Mouse (Mus musculus) thymus, postnatal 36 days (tissue): Measurements from ENCODE around the gene Ankrd52.
A peak's percentile ranks its signal among the peaks of the same experiment; 100 is the strongest.

Experiments
- DNase-seq, 2 experiments: peaks; one replicate each; pipeline ENCODE4 v3.0.0; 2022; ENCODE audit warnings: mixed read lengths in 2 of 2

Gene Ankrd52

DNA sequence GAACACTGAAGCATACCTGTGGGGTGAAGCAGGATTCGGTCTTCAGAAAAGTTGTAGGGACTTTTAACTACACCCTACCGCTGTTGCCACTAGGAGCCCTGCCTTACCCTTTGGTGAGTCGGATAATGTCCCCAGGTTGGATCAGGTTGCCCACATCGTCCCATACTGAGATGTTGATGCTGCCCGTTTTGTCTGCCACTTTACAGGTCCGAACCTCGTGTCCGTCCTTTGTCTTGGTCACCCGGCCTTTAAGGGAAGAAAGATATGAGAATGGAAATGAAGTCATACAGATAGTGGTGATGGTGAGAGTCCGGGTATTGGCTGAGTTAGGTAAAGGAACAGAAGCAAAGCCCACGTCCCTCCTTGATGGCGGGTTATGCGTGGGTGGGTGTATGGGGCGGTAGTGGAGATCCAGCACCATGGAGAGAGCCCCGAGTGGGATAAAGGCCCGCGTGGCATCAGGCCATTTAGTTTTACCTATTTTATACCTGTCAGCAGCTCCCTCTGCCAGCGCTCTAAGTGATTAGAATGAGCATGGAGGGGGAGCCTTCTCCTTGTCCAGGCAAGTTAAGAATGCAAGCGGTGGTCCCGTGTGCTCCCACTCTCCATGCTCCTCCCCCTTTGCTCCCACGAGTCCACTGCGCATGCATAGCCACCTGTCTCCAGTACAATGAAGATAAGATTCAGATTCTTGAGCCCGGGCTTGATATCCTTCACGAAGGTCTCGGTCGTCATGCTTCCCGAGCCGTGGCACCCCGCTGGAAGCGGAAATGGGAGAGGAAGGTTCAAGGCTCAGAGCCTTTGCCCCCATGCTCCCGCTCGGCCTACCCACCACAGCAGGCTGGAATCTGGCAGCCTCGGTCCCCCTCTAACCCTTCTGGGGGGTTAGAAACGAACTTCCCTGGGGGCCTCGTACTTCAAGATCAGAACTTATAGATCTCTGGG is 31.9 kb downstream of the Ankrd52 start:
- peak; percentile 35 to 52 for DNase-seq

DNA sequence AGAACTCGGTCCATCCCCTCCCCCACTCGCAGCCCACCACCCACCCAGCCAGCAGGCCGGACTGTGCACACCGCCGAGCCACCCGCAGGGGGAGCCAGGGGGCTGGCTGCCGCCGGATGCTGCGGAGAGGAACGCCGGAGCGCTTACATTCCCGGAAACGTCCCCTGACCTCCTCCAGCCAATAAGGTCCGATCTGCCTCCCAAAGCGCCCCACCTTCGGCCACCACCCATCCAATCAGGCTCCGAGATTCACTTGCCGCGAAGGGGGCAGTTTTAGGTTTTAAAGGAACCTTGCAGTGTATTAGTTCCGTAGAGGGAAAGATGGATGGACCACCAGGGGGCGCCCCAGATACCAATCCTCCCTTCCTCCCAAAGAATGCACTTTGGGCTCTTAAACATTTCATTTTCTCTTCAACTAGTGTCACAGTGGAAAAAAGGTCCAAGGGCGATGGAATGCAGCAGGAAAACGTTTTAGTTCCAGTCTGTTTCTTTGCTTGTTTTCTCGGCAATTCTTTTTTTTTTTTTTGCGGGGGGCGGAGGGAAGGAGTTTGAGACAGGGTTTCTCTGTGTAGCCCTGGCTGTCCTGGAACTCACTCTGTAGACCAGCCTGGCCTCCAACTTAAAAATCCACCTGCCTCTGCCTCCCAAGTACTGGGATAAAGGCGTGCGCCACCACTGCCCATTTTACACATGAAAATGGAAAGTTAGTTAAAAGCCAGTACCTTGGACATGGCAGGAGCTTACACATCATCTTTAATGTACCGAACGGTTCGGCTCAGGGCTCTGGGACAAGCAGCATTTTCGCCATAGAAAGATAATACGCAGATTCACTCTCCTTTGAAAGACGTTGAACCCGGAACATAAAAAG is 33.0 kb downstream of the Ankrd52 start:
- peak; percentile 95 to 98 for DNase-seq

DNA sequence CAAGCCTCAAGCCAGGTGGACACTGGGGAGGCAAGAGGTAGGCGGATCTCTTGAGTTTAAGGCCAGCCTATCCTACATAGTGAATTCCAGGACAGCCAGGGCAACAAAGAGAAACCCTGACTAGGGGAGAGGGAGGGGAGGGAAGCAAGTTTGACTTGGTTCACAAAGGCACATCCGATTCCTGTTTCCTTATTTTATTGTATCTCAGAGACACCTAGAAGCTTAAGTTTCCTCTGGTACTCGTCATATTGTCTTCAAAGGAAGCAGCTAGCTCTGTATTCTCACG is 33.6 kb downstream of the Ankrd52 start:
- no peak for DNase-seq

DNA sequence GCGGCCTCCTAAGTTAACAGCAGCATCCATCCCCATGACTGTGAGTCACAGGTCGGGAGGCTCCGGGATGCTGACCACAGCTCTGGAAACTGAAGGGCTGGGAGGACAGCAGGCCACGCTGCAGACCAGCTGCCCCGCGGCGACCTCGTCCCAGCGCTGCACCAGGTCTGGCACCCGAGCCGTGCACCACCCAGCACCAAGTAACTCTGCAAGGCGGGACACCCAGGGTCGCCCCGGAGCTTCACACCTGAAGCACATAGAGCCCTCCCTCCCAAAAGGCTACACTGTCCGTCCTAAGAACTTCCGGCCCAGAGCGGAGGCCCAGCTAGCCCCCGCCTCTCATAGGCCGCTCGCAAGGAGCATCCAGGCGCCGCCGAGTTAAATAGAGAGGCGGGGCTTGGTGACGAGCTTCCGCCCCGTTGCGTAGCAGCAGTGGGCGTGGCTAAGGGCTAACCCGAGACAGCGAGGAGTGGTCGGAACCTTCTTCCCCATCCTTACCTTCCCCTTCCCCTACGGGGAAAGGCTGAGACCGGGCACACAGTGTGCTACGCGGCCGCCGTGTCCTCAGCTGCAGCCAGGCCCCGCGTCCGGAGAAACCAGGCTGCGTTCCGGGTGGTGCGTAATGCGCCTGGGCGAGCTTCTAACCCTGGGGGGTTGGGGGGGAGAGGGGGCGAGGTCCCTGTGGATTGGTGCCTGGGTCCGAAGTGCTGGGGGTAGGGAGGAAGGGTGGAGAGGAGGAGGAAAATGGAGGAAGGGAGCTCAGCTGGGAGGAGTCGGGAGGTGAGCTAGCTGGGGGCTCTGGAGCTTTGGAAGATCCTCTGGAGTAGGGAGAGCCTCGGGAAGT is 34.5 kb downstream of the Ankrd52 start, which contains the start of the genes Nabp2 and Rnf41:
Gene Nabp2, minus strand, starts transcription at position 282 of the 844 bp plus-strand sequence.
Gene Rnf41, plus strand, starts transcription at position 447 of the 844 bp plus-strand sequence.
- peak; percentile 96 to 97 for DNase-seq

DNA sequence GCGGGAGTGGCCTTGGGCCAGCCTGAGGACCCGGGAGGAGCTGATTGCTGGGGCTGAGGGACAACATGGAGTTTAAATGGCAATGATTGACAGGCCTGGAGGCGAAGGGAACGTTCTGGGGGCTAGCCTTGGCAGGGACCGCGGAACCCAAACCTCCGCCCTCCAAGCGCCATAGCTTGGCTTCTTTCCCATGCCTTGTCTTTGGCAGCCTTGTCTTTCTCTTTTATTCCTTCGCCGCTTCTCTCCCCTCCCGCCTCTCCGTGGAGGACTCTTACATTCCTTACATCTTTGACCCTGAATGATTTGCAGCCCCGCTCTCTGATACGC is 35.1 kb downstream of the Ankrd52 start:
- DNase-seq: no peak

- DNase-seq: no peak
Measured at GRCm38 (mm10) chr10:128412558-128412957, 35.6 kb downstream of the Ankrd52 start.

GRCm38 (mm10) chr10:128413076-128413475 is 36.2 kb downstream of the Ankrd52 start:
- no peak for DNase-seq

- no peak for DNase-seq
Measured at GRCm38 (mm10) chr10:128414848-128415247, 37.9 kb downstream of the Ankrd52 start.

- no peak for DNase-seq
Measured at GRCm38 (mm10) chr10:128422426-128422825, 45.5 kb downstream of the Ankrd52 start.

DNA sequence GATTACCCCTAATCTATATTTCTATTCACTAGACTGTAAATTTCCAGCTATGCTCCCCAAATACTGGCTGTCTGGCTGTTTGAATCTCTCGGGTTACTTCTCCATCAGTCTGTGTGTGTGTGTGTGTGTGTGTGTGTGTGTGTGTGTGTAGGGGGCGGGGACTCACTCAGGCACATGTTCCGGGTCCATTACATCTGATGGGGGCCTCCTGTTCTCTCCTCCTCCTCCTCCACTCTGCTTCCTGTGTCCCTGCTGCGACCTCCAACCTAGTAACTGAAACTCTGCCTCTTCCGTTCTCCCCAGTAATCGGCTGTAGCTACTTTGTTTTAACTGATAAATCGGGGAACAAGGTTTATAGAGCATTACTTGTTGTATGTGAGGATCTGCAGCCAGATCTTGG is 47.7 kb downstream of the Ankrd52 start:
- DNase-seq: peak; percentile 38 to 64

DNA sequence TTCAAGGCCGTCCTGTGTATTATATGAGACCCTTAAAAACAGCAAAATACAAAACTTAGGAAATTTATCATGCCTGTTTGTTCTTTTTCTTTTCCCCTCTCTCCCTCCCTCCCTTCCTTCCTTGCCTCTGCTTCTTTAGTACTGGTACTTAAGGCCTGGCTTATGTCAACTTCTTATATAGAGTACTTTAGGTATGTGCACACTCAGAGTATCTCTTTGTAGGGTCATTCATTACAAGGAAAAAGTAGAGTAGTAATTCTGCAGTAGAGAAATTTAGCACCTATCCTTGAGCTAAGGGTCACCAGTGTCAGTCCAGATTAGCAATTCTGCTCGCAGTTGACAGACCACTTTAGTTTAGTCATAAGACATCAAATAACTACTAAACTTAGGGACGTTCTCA is 48.3 kb downstream of the Ankrd52 start:
- DNase-seq: no peak

- no peak for DNase-seq
Measured at GRCm38 (mm10) chr10:128429052-128429451, 52.1 kb downstream of the Ankrd52 start.

GRCm38 (mm10) chr10:128429454-128429853 is 52.5 kb downstream of the Ankrd52 start:
- no peak for DNase-seq

DNA sequence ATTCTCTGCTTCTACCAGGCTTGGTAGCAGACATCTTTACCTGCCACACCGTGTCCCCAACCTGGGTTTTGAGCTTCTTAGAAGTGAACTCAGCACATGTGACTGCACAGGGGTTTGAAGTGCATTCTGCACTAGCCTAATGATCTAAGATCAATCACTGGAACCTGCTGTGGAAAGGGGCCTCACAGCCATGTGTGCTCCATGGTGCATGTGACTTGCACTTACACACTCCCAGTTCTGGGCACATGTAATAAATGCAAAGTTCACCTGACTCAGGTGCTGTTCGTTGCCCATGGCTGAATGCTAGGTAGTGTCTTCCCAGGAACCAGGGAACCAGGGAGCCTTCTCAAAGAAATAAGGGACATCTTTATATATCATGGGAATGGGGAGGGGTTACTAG is 56.5 kb downstream of the Ankrd52 start:
- no peak for DNase-seq

DNA sequence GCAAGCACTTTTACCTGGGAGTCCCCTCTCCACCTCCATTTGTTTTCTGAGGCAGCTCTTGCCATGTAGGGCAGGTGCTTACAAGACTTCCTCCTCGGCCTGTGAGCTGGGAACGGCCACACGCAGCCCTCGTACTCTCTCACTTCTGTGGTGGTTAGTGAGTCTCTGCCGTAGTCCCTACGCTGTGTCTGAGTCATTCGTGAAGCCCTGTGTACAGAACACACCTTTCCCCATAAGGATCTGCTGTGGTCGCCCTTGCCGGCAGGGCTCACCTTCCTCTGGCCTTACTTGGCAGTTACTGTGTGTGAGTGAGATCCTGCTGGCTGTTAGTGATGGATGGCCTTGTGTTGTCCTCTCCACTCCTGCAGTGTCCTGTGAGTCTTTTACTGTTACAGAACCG is 57.8 kb downstream of the Ankrd52 start:
- peak; percentile 61 to 68 for DNase-seq

- peak; percentile 31 to 32 for DNase-seq
Measured at GRCm38 (mm10) chr10:128435186-128435823, 58.4 kb downstream of the Ankrd52 start.

DNA sequence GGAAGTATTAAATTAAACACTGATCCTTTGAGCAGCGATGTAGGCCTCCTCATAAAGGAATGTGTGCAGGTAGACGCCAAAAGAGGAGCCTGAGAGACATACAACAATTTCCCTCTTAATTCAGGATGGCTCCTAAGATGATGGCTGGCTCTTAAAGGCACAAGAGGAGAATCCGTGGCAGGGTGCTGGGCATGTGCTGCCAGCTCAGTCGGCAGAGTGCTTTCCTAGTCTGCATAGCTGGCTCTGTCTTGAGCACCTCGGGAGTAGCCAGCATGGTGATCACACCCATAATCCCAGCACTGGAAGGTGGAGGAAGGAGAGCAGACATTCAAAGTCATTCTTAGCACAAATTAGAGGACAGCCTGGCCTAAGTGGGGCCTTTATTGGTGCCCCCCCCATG is 59.0 kb downstream of the Ankrd52 start:
- DNase-seq: no peak

- DNase-seq: peak in 1 of 2 experiments; percentile 48
Measured at GRCm38 (mm10) chr10:128436376-128436775, 59.5 kb downstream of the Ankrd52 start.

DNA sequence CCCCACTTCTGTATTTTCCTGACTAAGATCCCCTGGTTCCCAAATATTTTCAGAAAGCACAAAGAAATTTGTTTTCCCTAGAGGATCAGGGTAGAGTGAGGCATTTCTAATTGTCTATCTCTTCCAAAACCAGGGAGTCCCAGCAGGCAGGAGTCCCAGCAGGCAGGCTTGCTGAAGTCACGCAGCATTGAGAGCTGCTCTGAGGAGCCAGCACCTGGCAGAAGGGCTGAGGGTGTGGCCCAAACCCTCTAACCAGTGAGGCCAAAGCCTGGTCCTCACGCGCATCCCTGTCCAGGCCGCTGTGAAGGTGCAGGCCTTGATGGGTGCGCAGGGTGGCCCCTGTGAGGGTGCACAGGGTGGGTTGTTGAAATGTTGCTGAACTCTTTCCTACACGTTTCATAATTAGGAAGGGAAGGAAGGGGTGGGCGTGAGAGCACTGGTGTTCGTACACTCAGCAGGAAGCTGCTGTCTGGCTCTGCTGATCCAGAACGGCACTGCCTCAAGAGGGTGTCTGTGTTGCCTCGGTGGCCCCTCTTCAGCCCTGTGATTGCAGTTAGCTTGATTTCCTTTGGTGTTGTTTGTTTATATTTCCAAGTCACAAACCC is 61.9 kb downstream of the Ankrd52 start:
- DNase-seq: peak; percentile 27 to 31

DNA sequence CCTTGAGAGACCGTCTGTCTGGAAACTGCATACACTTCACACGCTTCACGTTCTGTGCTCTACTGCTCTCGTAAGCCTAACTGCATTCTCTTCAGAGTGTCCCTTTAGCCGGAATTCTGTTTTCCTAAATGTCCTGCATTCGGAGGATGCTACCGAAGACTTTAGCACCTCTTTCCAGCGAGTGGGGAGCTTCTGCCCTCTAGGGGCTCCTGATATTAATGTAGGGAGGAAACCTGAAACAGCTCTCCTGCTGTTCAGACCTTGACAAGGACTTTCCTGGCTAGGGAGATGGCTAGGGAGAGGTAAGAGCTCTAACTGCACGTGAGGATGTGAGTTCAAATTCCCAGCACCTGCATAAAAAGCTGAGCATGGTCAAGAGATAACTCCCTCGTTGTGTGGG is 63.5 kb downstream of the Ankrd52 start:
- DNase-seq: peak in 1 of 2 experiments; percentile 40

DNA sequence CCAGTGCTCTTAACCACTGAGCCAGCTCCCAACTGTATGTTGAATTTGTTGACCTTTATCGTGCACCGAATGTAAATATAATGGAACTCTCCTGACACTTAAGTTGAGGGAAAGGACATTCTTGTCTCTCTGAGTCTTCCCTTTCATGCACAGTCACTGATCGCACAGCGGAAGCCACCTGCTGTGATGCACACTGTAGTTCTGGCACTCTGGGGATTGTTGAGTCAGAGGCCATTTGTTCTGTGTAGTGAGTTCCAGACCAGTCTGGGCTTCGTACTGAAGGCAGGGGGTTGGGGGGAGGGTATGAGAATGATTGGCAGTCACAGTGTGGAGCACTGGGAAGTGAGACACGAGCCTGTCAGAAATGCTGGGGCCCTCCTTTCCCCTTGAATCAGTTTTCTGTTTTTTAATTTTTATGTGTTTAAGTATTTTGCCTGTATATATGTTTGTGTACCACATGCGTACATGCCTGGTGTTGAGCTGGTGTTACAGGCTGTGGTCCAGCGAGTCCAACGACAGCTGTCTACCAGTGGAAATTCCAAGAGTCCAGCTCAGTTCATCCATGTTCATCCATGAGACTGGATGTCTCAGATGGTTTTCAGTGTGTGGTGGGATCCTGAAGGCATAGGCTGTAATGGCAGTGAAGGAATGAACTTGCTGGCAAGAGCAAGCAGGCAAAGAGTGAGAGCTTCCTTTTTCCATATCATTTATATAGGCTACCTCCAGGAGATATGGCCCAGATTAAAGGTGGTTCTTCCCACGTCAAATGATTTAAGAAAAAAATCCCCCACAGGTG is 64.6 kb downstream of the Ankrd52 start:
- no peak for DNase-seq
